Mouse (Mus musculus): ENCODE data around the gene Dnttip1.

- TF ChIP-seq POLR2A (IDR thresholded peaks at IDR 0.05; ENCODE audit: extremely low read depth, insufficient read depth, low read length) (no peak), CTCF (IDR thresholded peaks at IDR 0.05; ENCODE audit: extremely low read depth, insufficient read depth, low read length) (no peak)
These were observed 46.1 kb downstream of the Dnttip1 start for GRCm38 (mm10) chr2:164791841-164792261.

Data from cortical plate, adult 2 months (tissue).